In the genomic region with DNA sequence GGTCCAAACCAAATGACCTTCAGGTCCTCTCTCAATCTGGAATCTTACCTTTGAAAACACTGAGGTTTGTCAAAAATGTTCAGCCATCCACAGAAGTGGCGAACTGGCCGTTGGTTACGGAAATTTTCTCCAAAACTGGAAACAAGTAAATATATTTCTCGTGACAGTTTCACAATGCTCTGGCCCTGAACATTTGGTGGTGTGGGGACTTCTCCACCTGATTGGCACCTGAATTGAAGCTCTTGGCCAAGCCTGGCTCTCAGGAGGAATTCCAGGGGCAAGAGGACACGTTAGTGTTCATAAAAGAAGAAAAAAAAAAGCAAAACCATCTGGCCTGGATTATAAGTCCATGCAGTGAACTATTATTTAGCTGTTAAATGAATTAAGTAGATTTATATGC, we compare ENCODE assay signal across 22 mouse cellular contexts.
"Had no signal": no experiment of that assay in that cellular context is flagged by ENCODE, and none has a peak within 500 bp of the region (broad histone marks: within the 10 kb centered on the region; RNA-seq: fewer than 3 reads in every experiment).

No protein-coding gene starts in this region.

- H3K9ac ChIP-seq: limb, embryonic 12.5 days; liver, embryonic 14.5 days; liver, postnatal 0 days; lung, embryonic 14.5 days; midbrain, embryonic 15.5 days; neural tube, embryonic 12.5 days; neural tube, embryonic 15.5 days; stomach, embryonic 15.5 days had no signal

- H3K4me2 ChIP-seq: limb, embryonic 12.5 days; lung, embryonic 14.5 days; midbrain, embryonic 15.5 days; neural tube, embryonic 12.5 days; neural tube, embryonic 15.5 days; stomach, embryonic 15.5 days had no signal

- H3K27ac ChIP-seq: layer of hippocampus, adult 2 months; limb, embryonic 12.5 days; liver, embryonic 14.5 days; midbrain, embryonic 10.5 days; midbrain, embryonic 15.5 days; neural tube, embryonic 12.5 days; neural tube, embryonic 15.5 days; stomach, embryonic 15.5 days had no signal

- ATAC-seq: liver, postnatal 0 days; lung, postnatal 0 days; midbrain, embryonic 15.5 days had no signal

- H3K9me3 ChIP-seq: limb, embryonic 12.5 days; midbrain, embryonic 10.5 days; midbrain, embryonic 15.5 days; neural tube, embryonic 12.5 days; neural tube, embryonic 15.5 days; stomach, embryonic 15.5 days had no signal

- H3K27me3 ChIP-seq: limb, embryonic 12.5 days; midbrain, embryonic 15.5 days; neural tube, embryonic 12.5 days; neural tube, embryonic 15.5 days; stomach, embryonic 15.5 days had no signal

- H3K4me3 ChIP-seq: layer of hippocampus, adult 2 months; limb, embryonic 12.5 days; megakaryocyte, embryonic 14.5 days; midbrain, embryonic 10.5 days; midbrain, embryonic 15.5 days; neural tube, embryonic 12.5 days; neural tube, embryonic 15.5 days; stomach, embryonic 15.5 days had no signal

- DNase-seq: kidney, adult 18-20 months; kidney, adult 9 months; kidney, postnatal 25 days; layer of hippocampus, adult 9-11 months; liver; liver, postnatal 0 days; lung, embryonic 14.5 days; lung, postnatal 36 days; right cerebral cortex, adult 18-20 months; right cerebral cortex, postnatal 25 days; spleen, adult 18-20 months; thymus, postnatal 25 days had no signal

- H3K36me3 ChIP-seq: limb, embryonic 12.5 days; midbrain, embryonic 10.5 days; midbrain, embryonic 15.5 days; neural tube, embryonic 12.5 days; neural tube, embryonic 15.5 days; stomach, embryonic 15.5 days had no signal

- H3K4me1 ChIP-seq: megakaryocyte, embryonic 14.5 days; midbrain, embryonic 10.5 days; midbrain, embryonic 15.5 days; neural tube, embryonic 12.5 days; neural tube, embryonic 15.5 days; stomach, embryonic 15.5 days had no signal
